13 mouse cellular contexts compared by ENCODE assay signal in genomic region chr15:79111774-79112173, GRCm38 (mm10). TPM values are rescaled to one million over a fixed set of nuclear protein-coding genes. Genes with fewer than 3 reads are reported as not detected.
A peak's percentile ranks its signal among the peaks of the same experiment; 100 is the strongest.
DNase-seq lines count a peak whose midpoint lies in the region; ATAC-seq and TF ChIP-seq lines count a peak whose summit lies in the region.
"Had no signal": no experiment of that assay in that cellular context is flagged by ENCODE, and none has a peak within 500 bp of the region (broad histone marks: within the 10 kb centered on the region; RNA-seq: fewer than 3 reads in every experiment).

No protein-coding gene starts in this region.

- peak overlapping the region; percentile 30; the same call in 1 of the 2 replicates for H3K27ac ChIP-seq in lung, embryonic 14.5 days (ENCODE audit: low read depth)
- H3K27ac ChIP-seq in heart, embryonic 13.5 days (replicated peaks) = peak overlapping the region; percentile 97
- H3K27ac ChIP-seq: embryonic facial prominence, embryonic 12.5 days; hindbrain, embryonic 15.5 days had no signal

- no peak for TF ChIP-seq CTCF in lung, embryonic 14.5 days (IDR thresholded peaks at IDR 0.05; ENCODE audit: low read depth)
- no peak for TF ChIP-seq CTCF in lung, adult 2 months (IDR thresholded peaks at IDR 0.05; ENCODE audit: insufficient read depth, low read length)

- H3K4me2 ChIP-seq in lung, embryonic 14.5 days = peak overlapping the region; percentile 98; the same call in 1 of the 2 replicates
- H3K4me2 ChIP-seq in heart, embryonic 13.5 days = peak overlapping the region; percentile 92
- H3K4me2 ChIP-seq: embryonic facial prominence, embryonic 12.5 days had no signal

- H3K27me3 ChIP-seq in lung, embryonic 14.5 days (ENCODE audit: insufficient read depth, low read length) = no peaks in the 10 kb centered on the region
- H3K27me3 ChIP-seq in heart, embryonic 13.5 days (replicated peaks) = no peaks in the 10 kb centered on the region
- H3K27me3 ChIP-seq: hindbrain, embryonic 15.5 days had no signal

- H3K9ac ChIP-seq in lung, embryonic 14.5 days = no peak overlapping the region
- peak overlapping the region; percentile 99 for H3K9ac ChIP-seq in heart, embryonic 13.5 days
- H3K9ac ChIP-seq: embryonic facial prominence, embryonic 12.5 days; hindbrain, embryonic 15.5 days had no signal

- H3K4me3 ChIP-seq in lung, embryonic 14.5 days (ENCODE audit: low read depth, low read length) = no peak overlapping the region
- no peak overlapping the region for H3K4me3 ChIP-seq in lung, adult 2 months (replicated peaks; ENCODE audit: extremely low read depth, low read depth, low read length)
- peak overlapping the region; percentile 97 for H3K4me3 ChIP-seq in heart, embryonic 13.5 days
- H3K4me3 ChIP-seq: embryonic facial prominence, embryonic 12.5 days; megakaryocyte, embryonic 14.5 days had no signal

- peak; percentile 75 for DNase-seq in adrenal gland, postnatal 10 days
- DNase-seq in adrenal gland, adult 18-20 months (ENCODE audit: low spot score in 2 of 2) = no peak
- peak; percentile 77 for DNase-seq in lung, embryonic 14.5 days
- DNase-seq in lung, adult 2 months = no peak
- DNase-seq in urinary bladder, postnatal 25 days (ENCODE audit: low spot score) = no peak
- DNase-seq: B cell, adult 2 months; cerebellum, adult 11 months had no signal

- H3K36me3 ChIP-seq in lung, embryonic 14.5 days (ENCODE audit: insufficient read depth) = peaks cover 25% of the 10 kb centered on the region
- H3K36me3 ChIP-seq in heart, embryonic 13.5 days = peaks cover 54% of the 10 kb centered on the region

- no peak for TF ChIP-seq POLR2A in lung, adult 2 months (IDR thresholded peaks at IDR 0.05; ENCODE audit: borderline replicate concordance, extremely low read depth, low read depth, low read length)

- H3K9me3 ChIP-seq in lung, embryonic 14.5 days (ENCODE audit: low read depth, low read length) = no peaks in the 10 kb centered on the region
- H3K9me3 ChIP-seq in heart, embryonic 13.5 days = no peaks in the 10 kb centered on the region
- H3K9me3 ChIP-seq: embryonic facial prominence, embryonic 12.5 days; hindbrain, embryonic 15.5 days; megakaryocyte, embryonic 14.5 days had no signal

- WGBS in lung, embryonic 14.5 days = 44% methylated on average over 4 of the region's 4 CpGs
- 37% methylated on average over 4 of the region's 4 CpGs for WGBS in lung, adult 2 months
- 26% methylated on average over 4 of the region's 4 CpGs for WGBS in heart, embryonic 13.5 days

- H3K4me1 ChIP-seq in lung, embryonic 14.5 days (ENCODE audit: insufficient read depth) = peaks cover 15% of the 10 kb centered on the region
- H3K4me1 ChIP-seq in lung, adult 2 months (ENCODE audit: control insufficient read depth, insufficient read depth, low read length) = peaks cover 10% of the 10 kb centered on the region
- H3K4me1 ChIP-seq in heart, embryonic 13.5 days = peaks cover 58% of the 10 kb centered on the region

- no peak for ATAC-seq in lung, embryonic 14.5 days (ENCODE audit: insufficient read depth)
- ATAC-seq in heart, embryonic 13.5 days (ENCODE audit: extremely low read depth, insufficient number of reproducible peaks, low FRiP score, low TSS enrichment) = peak; percentile 59
- peak; percentile 40; the same call in 1 of the 2 replicates for ATAC-seq in megakaryocyte progenitor cell, adult 5-6 weeks (replicated peaks; ENCODE audit: poor library complexity)
- ATAC-seq in inflammation-experienced regulatory T-cells, adult 6 months = no peak

RNA-seq across cellular contexts. Expression of gene Micall1, which starts 3.1 kb away (rescaled TPM):
- 10 to 100 TPM; 29.0 to 33.4 TPM for total RNA-seq in adrenal gland, postnatal 10 days (2021)
- total RNA-seq in adrenal gland, adult 18-20 months (2021) = 10 to 100 TPM; 39.0 to 45.5 TPM
- 7.5 and 9.0 TPM in 2 replicates for polyA plus RNA-seq in lung, embryonic 14.5 days (2014; fragmentation: Nextera tagmentation; extraction: Ambion mirVana)
- polyA plus RNA-seq in lung, adult 2 months (2012; rRNA removed) = 31.9 and 36.1 TPM in 2 replicates
- polyA plus RNA-seq in heart, embryonic 13.5 days (2015; fragmentation: Nextera tagmentation; extraction: Ambion mirVana) = 15.4 and 15.6 TPM in 2 replicates
- total RNA-seq in megakaryocyte progenitor cell, adult 5-6 weeks (2015) = 4.8 and 5.6 TPM in 2 replicates
- 3.6 and 5.5 TPM in 2 replicates for total RNA-seq in megakaryocyte progenitor cell, adult 5-6 weeks (2017)
- polyA plus RNA-seq in inflammation-experienced regulatory T-cells, adult 6 months (2017; shearing (Covaris generic)) = 10 to 100 TPM in 2 of 3 experiments, 1 to 10 TPM in 1; 7.0 to 20.8 (median 13.3) TPM

RNA-seq across cellular contexts. Expression of gene Polr2f, which starts 29.0 kb away (rescaled TPM):
- total RNA-seq in adrenal gland, postnatal 10 days (2021) = 100 to 1,000 TPM; 145 TPM
- total RNA-seq in adrenal gland, adult 18-20 months (2021) = 100 to 1,000 TPM; 137 to 150 TPM
- polyA plus RNA-seq in lung, embryonic 14.5 days (2014; fragmentation: Nextera tagmentation; extraction: Ambion mirVana) = 315 and 325 TPM in 2 replicates
- 35.2 and 38.9 TPM in 2 replicates for polyA plus RNA-seq in lung, adult 2 months (2012; rRNA removed)
- 231 and 244 TPM in 2 replicates for polyA plus RNA-seq in heart, embryonic 13.5 days (2015; fragmentation: Nextera tagmentation; extraction: Ambion mirVana)
- 76.7 and 114 TPM in 2 replicates for total RNA-seq in megakaryocyte progenitor cell, adult 5-6 weeks (2015)
- 88.6 and 104 TPM in 2 replicates for total RNA-seq in megakaryocyte progenitor cell, adult 5-6 weeks (2017)
- 100 to 1,000 TPM; 109 to 122 (median 116) TPM for polyA plus RNA-seq in inflammation-experienced regulatory T-cells, adult 6 months (2017; shearing (Covaris generic))

RNA-seq across cellular contexts. Expression of gene 1700088E04Rik, which starts 29.3 kb away (rescaled TPM):
- 1 to 10 TPM; 3.5 to 3.7 TPM for total RNA-seq in adrenal gland, postnatal 10 days (2021)
- total RNA-seq in adrenal gland, adult 18-20 months (2021) = 1 to 10 TPM; 7.2 to 8.2 TPM
- polyA plus RNA-seq in lung, embryonic 14.5 days (2014; fragmentation: Nextera tagmentation; extraction: Ambion mirVana) = 6.0 and 7.1 TPM in 2 replicates
- 20.1 and 20.8 TPM in 2 replicates for polyA plus RNA-seq in lung, adult 2 months (2012; rRNA removed)
- polyA plus RNA-seq in heart, embryonic 13.5 days (2015; fragmentation: Nextera tagmentation; extraction: Ambion mirVana) = 6.0 TPM in 2 replicates
- total RNA-seq in megakaryocyte progenitor cell, adult 5-6 weeks (2015) = 0.99 TPM in 1 of 2 replicates, not detected in the other
- total RNA-seq in megakaryocyte progenitor cell, adult 5-6 weeks (2017) = not detected in 2 replicates
- 1 to 10 TPM; 5.4 to 7.1 (median 5.9) TPM for polyA plus RNA-seq in inflammation-experienced regulatory T-cells, adult 6 months (2017; shearing (Covaris generic))

RNA-seq across cellular contexts. Expression of gene Eif3l, which starts 36.8 kb away (rescaled TPM):
- 100 to 1,000 TPM; 172 to 182 TPM for total RNA-seq in adrenal gland, postnatal 10 days (2021)
- 100 to 1,000 TPM; 136 to 139 TPM for total RNA-seq in adrenal gland, adult 18-20 months (2021)
- 243 and 249 TPM in 2 replicates for polyA plus RNA-seq in lung, embryonic 14.5 days (2014; fragmentation: Nextera tagmentation; extraction: Ambion mirVana)
- polyA plus RNA-seq in lung, adult 2 months (2012; rRNA removed) = 81.2 and 105 TPM in 2 replicates
- 154 and 160 TPM in 2 replicates for polyA plus RNA-seq in heart, embryonic 13.5 days (2015; fragmentation: Nextera tagmentation; extraction: Ambion mirVana)
- 192 and 203 TPM in 2 replicates for total RNA-seq in megakaryocyte progenitor cell, adult 5-6 weeks (2015)
- 259 and 271 TPM in 2 replicates for total RNA-seq in megakaryocyte progenitor cell, adult 5-6 weeks (2017)
- polyA plus RNA-seq in inflammation-experienced regulatory T-cells, adult 6 months (2017; shearing (Covaris generic)) = 100 to 1,000 TPM; 224 to 286 (median 240) TPM

RNA-seq across cellular contexts. Expression of gene Ankrd54, which starts 49.1 kb away (rescaled TPM):
- 10 to 100 TPM; 19.2 to 21.4 TPM for total RNA-seq in adrenal gland, postnatal 10 days (2021)
- 10 to 100 TPM; 23.9 to 26.5 TPM for total RNA-seq in adrenal gland, adult 18-20 months (2021)
- polyA plus RNA-seq in lung, embryonic 14.5 days (2014; fragmentation: Nextera tagmentation; extraction: Ambion mirVana) = 54.4 and 55.4 TPM in 2 replicates
- 60.7 and 67.3 TPM in 2 replicates for polyA plus RNA-seq in lung, adult 2 months (2012; rRNA removed)
- polyA plus RNA-seq in heart, embryonic 13.5 days (2015; fragmentation: Nextera tagmentation; extraction: Ambion mirVana) = 23.9 and 25.4 TPM in 2 replicates
- total RNA-seq in megakaryocyte progenitor cell, adult 5-6 weeks (2015) = 16.0 and 17.3 TPM in 2 replicates
- total RNA-seq in megakaryocyte progenitor cell, adult 5-6 weeks (2017) = 11.2 and 18.8 TPM in 2 replicates
- polyA plus RNA-seq in inflammation-experienced regulatory T-cells, adult 6 months (2017; shearing (Covaris generic)) = 10 to 100 TPM in 1 of 3 experiments, 1 to 10 TPM in 2; 5.5 to 10.8 (median 9.2) TPM

Comparison
In these comparisons a context has a peak if more than half of its experiments do, and no peak if none do; other contexts are left out.
1. DNase-seq: peak in adrenal gland, postnatal 10 days (single experiment) and lung, embryonic 14.5 days (single experiment); none in adrenal gland, adult 18-20 months (0 of 2), lung, adult 2 months (single experiment) and urinary bladder, postnatal 25 days (single experiment).
2. ATAC-seq: peak in heart, embryonic 13.5 days (single experiment) and megakaryocyte progenitor cell, adult 5-6 weeks (single experiment); none in lung, embryonic 14.5 days (single experiment) and inflammation-experienced regulatory T-cells, adult 6 months (single experiment).